Mouse (Mus musculus) retina, postnatal 7 days (tissue): ENCODE measurements around the gene Oit1.

Experiments
- DNase-seq: peaks from one replicate; pipeline ENCODE4 v3.0.0-alpha.2; 2012; ENCODE audit warnings: low read depth, low spot score

The Oit1 gene

GRCm38 (mm10) chr14:8378685-8379313, at the start of gene Oit1:
Gene Oit1 (minus strand): TSS chr14:8378754.
- DNase-seq = no peak

GRCm38 (mm10) chr14:8422833-8423232, 44.3 kb upstream of the Oit1 start:
- DNase-seq = no peak

GRCm38 (mm10) chr14:8421199-8421787, 42.7 kb upstream of the Oit1 start:
- DNase-seq = no peak

GRCm38 (mm10) chr14:8418610-8419009, 40.1 kb upstream of the Oit1 start:
- DNase-seq = no peak

- no peak for DNase-seq
These were observed 27.4 kb upstream of the Oit1 start for GRCm38 (mm10) chr14:8405946-8406345.

GRCm38 (mm10) chr14:8403310-8403709, 24.8 kb upstream of the Oit1 start:
- DNase-seq = no peak

- DNase-seq = no peak
These were observed 20.0 kb upstream of the Oit1 start for GRCm38 (mm10) chr14:8398507-8398906.

- DNase-seq = no peak
These were observed 17.2 kb upstream of the Oit1 start for GRCm38 (mm10) chr14:8395690-8396287.

- DNase-seq = no peak
These were observed 13.7 kb upstream of the Oit1 start for GRCm38 (mm10) chr14:8392181-8392825.

GRCm38 (mm10) chr14:8369394-8369793, 9.2 kb downstream of the Oit1 start:
- no peak for DNase-seq

GRCm38 (mm10) chr14:8368900-8369299, 9.7 kb downstream of the Oit1 start:
- DNase-seq = no peak

- DNase-seq = no peak
These were observed 10.6 kb downstream of the Oit1 start for GRCm38 (mm10) chr14:8367727-8368520.

GRCm38 (mm10) chr14:8367121-8367520, 11.4 kb downstream of the Oit1 start:
- DNase-seq = no peak

- DNase-seq = no peak
These were observed 12.7 kb downstream of the Oit1 start for GRCm38 (mm10) chr14:8365833-8366232.

GRCm38 (mm10) chr14:8356836-8357235, 21.7 kb downstream of the Oit1 start:
- no peak for DNase-seq

GRCm38 (mm10) chr14:8355999-8356501, 22.5 kb downstream of the Oit1 start:
- peak; percentile 73 for DNase-seq

- no peak for DNase-seq
These were observed 29.6 kb downstream of the Oit1 start for GRCm38 (mm10) chr14:8348927-8349326.

- peak; percentile 85 for DNase-seq
These were observed 32.1 kb downstream of the Oit1 start for GRCm38 (mm10) chr14:8346255-8346997.

- DNase-seq = no peak
These were observed 33.0 kb downstream of the Oit1 start for GRCm38 (mm10) chr14:8345566-8345965.

- DNase-seq = no peak
These were observed 35.9 kb downstream of the Oit1 start for GRCm38 (mm10) chr14:8342509-8343106.

- no peak for DNase-seq
These were observed 38.3 kb downstream of the Oit1 start for GRCm38 (mm10) chr14:8340226-8340625.
